Mouse (Mus musculus) kidney, adult 2 months (tissue): ENCODE results near the gene Slc7a11.

Experiments
- CTCF ChIP-seq: fragments of 200-500 bp; conservative IDR thresholded peaks from 2 replicates; pipeline ENCODE4 v1.5.1; 2011; ENCODE audit warnings: low read depth, mild to moderate bottlenecking, control low read depth, low read length, moderate library complexity, mixed read lengths; ENCODE audit not compliant: insufficient read depth, insufficient read length
- POLR2A ChIP-seq: fragments of 200-500 bp; IDR thresholded peaks from one replicate; pipeline ENCODE4 v1.6.1; 2011; ENCODE audit warnings: low read depth, low read length, control low read depth

- peak; percentile 81 for TF ChIP-seq CTCF
- no peak for TF ChIP-seq POLR2A
These were observed 139.3 kb downstream of the Slc7a11 start for GRCm38 (mm10) chr3:50304137-50304536.
